Mouse (Mus musculus): ENCODE data around the gene Asb18. TPM values are rescaled to one million over a fixed set of nuclear protein-coding genes. Genes with fewer than 3 reads are reported as not detected.

The Asb18 gene
- polyA plus RNA-seq, 1 experiment, result 0.15 TPM

DNA sequence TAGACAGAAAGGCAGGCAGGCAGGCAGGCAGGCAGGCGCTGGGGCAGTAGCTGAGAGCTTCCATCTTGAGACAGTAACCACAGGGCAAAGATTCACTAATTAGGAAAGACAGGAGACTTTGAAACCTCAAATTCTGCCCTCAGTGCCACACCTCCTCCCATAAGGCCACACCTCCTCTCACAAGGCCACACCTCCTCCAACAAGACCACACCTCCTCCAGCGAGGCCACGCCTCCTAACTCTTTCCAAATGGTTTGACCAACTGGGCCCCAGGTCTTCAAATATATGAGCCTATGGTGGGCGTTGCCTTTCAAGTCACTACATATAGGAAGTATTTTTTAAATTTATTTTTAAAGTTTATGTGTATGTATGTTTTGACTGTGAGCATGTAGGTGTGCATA lies 113.1 kb downstream of the Asb18 start:
- no peak for DNase-seq (ENCODE audit: low spot score)

Other genes with a start within 250 kb of the Asb18 start
- not detected in 2 replicates for gene Gbx2, start 83.5 kb downstream of the Asb18 start, polyA plus RNA-seq (2012; rRNA removed)
- gene Iqca, start 138.7 kb upstream of the Asb18 start, polyA plus RNA-seq (2012; rRNA removed), result 0.09 TPM in 1 of 2 replicates, not detected in the other
- 71.7 and 104 TPM in 2 replicates for gene Ackr3, start 189.3 kb upstream of the Asb18 start, polyA plus RNA-seq (2012; rRNA removed)

All from urinary bladder, adult 2 months (tissue).